Mouse (Mus musculus) 3T3-L1 (cell line): ENCODE data around the gene Tfcp2l1.

Experiments used
- DNase-seq: peaks from one replicate; pipeline ENCODE4 v3.0.0-alpha.2; 2015; ENCODE audit warnings: low read depth, low spot score

Gene Tfcp2l1

DNA sequence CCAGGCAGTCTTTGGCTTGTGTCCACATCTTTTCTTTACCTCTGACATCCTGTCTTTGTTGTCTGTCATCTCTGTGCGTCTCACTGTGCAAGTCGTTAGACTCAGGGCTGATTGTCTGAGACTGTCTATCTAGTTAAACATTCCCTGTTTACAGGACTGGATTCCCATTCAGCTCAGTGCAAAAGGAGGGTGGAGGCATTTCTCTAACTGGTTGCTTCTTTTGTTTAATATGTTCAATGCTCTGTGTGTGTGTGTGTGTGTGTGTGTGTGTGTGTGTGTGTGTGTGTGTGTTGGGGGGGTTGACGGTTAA lies 23.0 kb downstream of the Tfcp2l1 start:
- no peak for DNase-seq

DNA sequence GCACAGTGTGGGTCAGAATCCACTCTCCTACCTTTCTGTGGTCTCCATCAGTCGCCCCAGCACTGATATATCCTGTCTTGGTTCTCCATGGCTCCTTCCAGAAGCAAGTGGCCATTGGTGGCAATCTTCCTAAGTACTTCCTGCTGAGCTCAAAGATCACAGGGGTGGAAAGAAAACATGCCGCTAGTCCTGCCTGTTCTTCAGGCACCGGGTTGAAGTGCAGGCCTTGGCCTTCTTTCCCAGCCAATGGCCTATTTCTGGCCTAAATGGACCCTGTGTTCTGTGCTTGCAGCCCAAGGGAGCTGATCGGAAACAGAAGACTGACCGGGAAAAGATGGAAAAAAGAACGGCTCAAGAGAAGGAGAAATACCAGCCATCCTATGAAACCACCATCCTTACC lies 31.0 kb downstream of the Tfcp2l1 start:
- DNase-seq: no peak

DNA sequence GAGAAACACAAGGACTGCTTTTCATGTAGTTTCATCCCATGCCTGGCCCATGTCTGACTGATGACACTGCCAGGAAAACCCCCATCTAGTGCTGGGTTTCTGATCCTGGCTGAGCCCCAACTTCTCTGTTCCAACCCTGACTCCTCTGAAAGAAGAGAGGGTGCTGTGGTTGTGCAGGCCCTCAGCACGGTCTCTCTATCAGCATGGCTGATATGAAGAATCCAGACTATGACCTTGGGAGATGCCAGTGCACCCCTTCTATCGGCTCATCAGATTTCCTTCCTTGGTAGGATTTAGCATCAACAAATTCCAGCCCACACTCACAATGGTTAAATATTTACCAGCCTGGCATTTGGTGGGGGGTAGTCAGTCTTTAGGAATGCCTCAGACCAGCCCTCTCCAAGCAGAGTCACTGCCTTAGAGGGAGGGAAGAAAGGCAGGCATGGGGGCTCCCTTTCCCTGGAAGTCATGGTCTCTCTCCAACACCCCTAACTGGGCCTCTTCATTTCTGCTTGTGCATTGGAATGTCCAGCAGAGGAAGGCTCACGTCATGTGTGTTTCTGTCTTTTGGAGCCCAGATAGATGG lies 33.2 kb downstream of the Tfcp2l1 start:
- peak; percentile 22 for DNase-seq

DNA sequence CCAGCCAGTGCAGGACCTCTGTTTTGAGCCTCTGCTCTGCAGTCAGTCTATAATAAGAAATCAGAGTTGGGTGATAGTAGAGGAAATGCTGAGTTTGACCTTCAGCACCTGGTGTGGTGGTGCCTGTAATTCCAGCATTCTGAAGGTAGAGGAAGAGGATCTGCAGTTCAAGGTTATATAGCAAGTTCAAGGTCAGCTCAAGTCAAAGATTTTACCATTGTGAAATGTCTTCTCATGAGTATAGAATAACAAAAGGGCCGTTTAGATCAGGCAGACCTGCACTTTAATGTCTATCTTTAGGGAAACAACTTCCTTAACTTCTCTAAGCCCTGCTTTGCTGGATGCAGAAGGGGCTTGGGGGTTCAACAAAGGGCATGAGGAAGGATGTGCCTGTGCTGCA lies 35.3 kb downstream of the Tfcp2l1 start:
- DNase-seq: no peak

DNA sequence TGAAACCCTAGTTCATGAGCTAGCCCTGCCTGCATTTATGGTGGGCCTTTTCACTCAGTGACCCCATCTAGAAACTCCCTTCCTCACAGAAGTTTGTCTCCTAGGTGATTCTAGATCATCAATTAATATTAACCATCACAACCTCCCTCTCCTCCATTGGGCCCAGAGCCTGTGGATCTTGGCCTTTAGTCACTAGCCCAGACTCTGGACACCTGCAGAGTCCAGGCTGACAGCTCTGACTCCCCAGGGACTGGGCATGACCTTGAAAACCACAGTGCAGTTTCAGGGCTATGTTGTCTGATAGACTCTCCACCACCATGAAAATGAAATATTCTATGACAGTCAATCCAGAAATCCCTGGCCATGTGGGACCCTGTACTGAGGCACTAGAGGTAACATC lies 39.8 kb downstream of the Tfcp2l1 start:
- no peak for DNase-seq

DNA sequence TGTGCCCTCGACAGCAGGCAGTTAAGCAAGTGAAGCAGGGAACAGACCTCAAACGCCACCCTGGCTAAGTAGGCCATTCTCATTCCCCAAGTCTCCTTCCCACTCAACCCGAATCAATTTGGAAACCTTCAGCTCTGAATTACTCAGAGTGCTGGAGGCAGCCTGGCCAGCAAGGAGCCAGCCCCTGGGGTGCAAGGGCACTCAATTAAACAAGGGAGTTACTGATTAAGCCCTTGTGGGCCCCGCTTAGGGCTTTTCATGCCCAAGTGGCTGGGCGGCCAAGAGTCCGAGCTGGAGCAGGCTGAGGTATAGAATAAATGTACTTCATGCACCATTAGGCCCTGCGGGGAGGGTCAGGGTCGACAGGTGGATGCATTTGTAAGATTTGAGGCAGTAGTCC lies 44.5 kb downstream of the Tfcp2l1 start:
- DNase-seq: no peak

DNA sequence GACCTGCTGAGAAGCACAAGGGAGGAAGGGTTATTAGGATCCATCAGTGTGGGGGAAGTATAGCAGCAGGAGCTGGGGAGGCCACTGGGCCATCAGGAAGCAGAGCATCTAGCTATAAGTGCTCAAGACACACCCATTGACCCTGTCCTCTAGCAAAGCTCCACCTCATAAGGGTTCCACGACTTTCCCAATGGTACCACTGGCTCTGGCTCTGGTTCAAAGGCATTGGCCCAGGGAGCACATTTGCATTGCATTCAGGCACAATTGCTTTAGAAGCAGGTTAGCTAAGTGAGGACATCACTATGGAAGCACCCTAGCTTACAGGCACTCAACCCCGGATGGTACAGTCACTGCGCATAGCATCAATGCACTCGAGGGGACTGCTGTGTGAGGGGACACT lies 46.4 kb downstream of the Tfcp2l1 start:
- DNase-seq: no peak

DNA sequence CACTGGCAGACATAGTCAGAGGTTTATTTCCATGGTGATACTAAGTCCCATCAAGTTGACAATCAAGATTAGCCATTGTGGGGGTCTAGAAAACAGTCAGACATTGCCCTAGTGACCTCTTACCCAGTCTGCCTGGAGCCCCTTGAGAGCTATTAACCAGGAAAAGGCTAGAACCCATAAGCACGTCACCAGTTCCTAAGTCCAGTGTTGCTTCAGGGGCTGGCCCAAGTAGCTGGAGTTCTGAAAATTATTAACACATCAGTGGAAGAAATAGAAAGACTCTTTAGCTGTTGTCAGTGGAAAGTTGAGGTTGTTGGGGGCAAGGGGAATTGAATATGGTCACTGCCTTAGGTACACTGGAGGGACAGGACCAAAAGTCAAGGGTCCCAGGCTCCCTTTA lies 54.2 kb downstream of the Tfcp2l1 start:
- DNase-seq: no peak

DNA sequence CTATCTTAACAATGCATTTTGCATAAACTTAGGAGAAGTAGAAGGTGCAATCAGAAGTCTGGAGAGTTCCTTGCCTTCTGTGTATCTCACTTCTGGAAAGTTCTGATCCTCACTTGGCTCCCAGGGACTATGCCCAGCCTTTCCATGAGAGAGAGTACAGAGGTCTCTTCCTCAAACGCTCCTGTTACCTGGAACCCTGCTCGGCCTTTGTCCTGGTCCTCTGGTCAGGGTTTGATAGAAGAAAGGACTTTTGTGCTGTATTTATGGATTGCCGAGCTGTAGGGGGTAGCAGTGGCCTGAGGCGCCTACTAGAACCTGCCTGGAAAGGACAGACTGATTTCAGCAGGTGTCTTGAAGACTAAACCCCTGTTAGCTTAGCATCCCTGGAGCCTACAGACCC lies 55.9 kb downstream of the Tfcp2l1 start:
- DNase-seq: no peak

DNA sequence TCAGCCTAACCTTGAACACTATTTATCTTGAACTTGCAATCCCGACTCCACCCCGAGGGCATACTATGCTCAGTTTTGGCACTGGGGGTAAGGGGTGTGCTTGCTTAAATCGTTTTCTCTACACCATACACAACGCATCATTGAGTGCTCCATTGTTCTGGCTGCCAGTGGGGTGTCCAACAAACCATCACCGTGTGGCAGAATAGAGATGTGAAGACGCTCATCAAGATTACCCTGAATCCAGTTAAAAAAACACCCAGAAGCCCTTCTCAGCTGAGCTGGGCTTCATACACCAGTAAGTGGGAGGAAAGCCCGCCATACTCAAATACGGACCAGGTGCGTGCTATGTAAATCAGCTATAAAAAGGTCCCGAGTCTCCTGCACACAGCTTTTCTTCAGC lies 60.0 kb downstream of the Tfcp2l1 start:
- no peak for DNase-seq

DNA sequence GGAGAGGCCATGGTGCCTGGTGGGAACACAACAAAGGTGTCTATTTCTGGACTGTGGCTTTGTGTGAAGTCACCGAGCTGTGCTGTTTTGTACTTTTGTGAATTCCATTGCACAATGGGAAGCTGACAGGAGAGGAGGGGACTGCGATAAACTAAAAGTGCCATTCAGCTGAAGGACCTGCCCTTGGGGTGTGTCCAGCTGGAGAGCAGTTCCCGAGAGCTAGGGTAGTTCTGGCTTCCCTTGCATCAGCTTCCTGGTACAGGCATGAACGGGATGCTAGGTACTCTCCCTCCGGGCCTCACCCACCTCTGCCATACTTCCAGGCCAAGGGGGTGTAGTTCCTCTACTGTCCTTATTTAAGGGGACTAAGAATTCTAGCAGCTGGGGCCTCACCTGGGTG lies 62.1 kb downstream of the Tfcp2l1 start:
- peak; percentile 17 for DNase-seq

DNA sequence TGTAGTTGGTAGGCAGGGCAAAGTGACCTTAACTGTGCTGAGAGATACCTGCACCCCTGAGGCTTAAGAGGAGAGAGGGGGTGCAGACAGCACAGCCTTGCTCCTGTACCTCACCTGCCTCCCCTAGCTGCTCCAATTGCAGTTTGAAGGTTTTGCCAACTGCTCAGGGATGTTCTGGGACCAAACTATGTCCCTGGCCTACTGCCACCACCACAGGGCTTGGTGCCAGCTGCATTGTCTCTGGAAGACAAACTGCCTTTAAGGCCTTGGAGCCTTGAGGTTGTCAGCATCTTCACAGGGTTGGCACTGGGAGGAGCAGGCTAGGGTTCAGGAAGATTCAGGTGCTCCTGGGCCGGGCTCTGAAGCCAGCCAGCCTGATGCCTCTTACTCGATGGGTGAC lies 66.7 kb downstream of the Tfcp2l1 start:
- DNase-seq: no peak

DNA sequence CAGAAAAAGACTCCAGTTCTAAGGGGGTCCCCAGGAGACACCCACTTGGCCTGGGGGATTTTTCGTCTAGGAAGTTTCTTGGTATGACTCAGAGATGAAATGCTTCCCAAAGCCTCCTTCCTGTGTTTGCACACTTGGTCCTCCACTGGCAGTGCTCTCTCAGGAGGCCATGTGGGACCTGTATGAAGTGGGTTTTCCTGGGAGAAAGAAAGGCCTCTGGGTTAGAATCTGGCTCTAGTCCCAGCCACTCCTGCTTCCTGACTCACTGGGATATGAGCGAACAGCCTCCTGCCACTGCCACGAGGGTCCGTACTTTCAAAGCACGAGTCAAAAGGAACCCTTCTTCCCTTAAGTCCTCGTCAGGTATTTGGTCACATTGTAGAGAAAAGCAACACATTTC lies 70.2 kb downstream of the Tfcp2l1 start:
- peak; percentile 20 for DNase-seq

DNA sequence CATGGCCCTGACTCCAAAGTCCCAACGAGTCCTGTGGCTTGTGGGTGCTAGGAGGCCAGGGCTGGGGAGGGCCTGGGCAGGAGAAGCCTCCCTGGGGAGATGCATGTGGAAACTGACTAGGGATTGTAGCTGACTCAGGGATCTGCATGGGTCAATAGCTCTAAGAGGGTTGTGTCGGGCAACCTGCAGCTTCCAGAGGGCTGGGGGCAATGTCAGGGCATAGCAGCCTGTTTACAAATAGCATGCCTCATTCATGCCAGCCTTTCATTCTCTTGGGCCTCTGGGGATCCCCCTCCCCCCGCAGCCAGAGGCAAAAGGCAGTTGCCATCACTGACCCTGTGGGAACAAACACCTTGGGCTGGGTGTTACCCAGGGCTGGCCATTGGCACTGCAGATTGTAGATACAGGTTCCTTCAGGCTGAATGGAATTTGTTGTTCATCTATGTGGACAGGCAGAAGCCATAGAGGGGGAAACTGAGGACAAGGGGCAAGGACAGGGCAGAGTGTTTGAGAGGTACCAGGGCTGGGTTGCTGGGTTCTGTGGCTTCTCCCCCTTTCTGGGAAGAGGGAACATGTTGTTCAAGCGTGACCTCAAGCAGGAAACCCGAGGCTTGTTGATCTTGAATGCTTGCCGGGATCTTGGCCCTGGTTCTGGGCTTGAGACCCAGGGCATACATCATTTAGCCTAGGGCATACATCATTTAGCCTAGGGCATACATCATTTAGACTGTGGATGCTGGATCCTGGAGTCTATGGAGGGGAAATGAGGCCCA lies 71.6 kb downstream of the Tfcp2l1 start:
- no peak for DNase-seq

DNA sequence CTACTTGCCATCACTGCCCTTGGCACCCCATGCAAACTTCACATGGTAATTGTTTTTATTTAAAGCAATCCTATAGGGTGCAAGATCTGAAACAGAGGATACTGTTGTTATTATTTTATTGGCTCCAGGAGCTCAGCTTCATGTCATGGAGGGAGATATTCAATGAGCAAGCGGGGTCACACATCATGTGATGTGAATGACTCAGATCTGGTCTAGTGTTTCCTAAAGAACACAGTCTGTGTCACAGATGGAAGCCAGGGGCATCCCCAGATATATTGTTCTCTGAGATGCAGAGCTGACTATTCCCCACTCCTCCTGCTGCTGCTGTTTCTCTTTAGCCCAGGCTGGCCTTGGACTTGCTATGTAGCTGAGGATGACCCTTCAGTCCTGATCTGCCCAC lies 72.2 kb downstream of the Tfcp2l1 start:
- DNase-seq: peak; percentile 54

DNA sequence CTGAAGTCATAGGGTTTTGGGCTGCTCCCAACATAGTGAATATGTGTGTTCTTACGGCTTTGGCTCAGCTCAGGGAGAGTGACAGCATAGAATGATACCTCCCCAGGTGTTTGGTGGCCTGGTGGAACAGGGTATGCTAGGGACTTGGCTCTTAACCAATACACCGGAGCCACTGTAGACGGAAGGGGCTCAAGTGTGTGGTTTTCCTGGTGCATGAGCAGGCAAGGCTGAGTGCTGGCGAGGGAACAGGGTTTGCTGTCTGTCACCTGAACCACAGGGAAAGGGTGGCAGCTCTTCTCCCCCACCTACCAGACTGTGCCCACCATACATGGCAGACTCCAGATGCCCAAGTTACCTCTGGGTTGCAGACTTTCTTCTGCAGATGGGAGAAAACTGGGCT lies 83.9 kb downstream of the Tfcp2l1 start:
- DNase-seq: no peak

DNA sequence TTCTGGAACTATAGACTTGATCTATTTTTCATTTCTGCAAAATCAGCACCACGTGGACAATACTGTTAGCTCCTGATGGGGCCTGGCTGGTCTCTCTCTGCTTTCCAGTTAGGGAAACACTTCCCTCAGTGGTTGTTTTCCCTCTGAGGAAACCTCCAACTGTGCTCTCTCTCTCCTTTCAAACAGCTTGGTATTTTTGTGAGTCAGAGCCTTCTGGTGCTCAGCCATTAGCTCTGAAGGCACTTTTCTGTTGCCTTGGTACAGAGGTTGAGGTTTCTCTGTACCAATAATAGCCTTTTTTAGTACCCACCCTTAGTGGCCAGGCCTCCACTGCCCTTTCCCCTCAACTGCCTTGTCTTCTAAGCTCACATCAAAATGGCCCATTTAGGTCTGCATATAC lies 88.5 kb downstream of the Tfcp2l1 start:
- peak; percentile 11 for DNase-seq

DNA sequence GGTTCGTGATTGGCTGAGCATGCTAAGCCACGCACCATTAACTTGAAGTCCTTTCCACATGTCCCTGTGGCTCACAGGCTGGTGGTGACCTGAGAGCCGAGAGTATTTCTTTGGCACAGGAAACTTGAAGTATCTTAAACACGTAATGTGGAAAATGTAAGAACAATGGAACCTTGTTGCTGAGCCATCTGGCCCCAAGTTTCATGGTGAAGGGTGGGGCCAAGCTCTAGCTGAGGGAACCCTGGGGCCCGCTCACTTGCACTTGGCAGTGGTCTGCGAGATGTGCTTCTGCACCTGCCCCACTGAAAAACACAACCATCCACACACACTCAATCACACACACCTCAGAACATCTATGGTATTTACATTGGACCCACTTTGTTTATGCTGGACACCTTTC lies 90.3 kb downstream of the Tfcp2l1 start:
- DNase-seq: no peak

DNA sequence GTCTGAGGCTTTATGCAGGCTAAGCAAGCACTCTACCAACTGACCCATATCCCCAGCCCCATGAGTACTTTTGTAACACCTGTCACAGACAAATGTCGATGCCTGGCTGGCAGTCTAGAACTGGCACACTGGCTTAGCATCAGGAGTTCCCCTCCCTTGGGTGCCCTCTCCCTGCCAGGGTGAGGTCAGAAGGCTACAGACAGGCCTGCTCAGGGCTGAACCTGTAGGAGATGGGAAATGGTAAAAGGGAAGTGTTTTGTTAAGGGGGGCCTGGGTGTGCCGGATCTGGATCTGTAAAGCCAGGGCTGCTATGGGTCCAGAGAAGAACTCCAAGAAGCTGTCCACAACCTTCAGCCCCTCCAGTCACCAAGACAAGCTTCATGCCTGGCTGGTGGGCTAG lies 92.0 kb downstream of the Tfcp2l1 start:
- no peak for DNase-seq

DNA sequence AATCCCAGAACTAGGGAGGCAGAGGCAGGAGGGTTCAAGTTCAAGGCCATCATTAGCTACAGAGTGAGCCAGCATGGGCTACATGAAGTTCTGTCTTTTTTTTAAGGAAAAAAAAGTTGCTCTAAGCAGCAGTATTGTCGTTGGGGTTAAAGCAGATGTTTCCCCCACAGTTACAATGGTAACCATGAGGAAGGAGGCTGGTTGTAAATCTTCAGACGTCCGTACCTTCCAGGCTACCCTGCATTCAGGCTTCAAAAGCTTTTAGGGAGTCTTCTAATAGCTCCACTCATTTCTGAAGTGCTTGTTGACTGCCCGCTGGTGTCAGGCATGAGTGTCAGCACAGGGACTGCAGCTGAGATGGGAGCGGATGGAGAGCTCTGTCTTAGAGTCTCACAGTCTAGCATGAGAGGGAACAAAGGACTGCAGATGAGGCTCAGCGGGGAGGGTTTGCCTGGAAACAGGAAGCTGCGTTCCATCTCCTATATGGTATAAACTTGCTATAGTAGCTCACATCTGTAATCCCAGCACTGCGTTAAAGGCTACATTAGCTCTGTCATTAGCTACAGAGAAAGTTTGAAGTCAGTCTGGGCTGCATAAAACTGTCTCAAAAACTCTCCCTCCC lies 92.8 kb downstream of the Tfcp2l1 start:
- DNase-seq: no peak

DNA sequence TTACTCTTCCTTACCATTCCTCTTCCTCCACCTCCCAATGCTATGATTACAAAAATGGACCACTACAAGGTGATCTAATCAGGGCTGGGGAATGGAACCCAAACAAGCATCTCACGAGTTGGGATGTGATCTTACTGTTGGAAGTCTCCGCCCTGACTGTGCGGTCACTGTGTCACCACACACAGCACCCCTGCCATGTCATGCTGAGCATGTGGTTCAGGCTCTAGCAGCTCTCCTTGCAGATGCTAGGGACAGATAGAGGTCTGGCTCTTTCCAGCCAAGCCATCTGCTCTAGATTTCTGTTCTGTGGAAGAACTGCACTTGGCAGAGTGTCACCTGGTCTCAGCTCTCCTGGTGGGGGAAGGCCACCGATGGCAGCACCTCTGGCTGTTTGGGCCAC lies 99.3 kb downstream of the Tfcp2l1 start:
- no peak for DNase-seq

DNA sequence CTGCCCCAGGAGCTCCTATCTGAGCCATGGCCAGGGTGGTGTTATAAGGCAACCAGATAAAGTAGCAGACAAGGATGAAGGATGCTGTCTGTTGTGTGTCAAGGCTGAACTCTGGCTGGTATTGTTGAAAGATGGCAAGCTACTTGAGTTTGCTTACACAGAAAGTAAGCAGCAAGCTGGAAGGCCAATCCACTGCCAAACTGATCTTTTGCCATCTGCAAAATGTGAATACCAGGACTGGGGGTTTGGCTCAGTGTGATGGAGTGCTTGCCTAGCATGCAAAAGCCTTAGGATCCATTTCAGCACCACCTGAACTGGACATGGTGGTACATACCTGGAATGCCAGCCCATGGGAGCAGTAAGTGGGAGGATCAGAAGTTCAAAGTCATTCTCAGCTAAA lies 101.1 kb downstream of the Tfcp2l1 start:
- DNase-seq: no peak
